Mouse (Mus musculus): Measurements from ENCODE around the gene Olfr319. TPM values are rescaled to one million over a fixed set of nuclear protein-coding genes. Genes with fewer than 3 reads are reported as not detected.
"Not testable (repeated sequence)": the region's sequence is repeated elsewhere in the genome, so short reads cannot be mapped to it uniquely, and the experiment has no call there.

Olfr319 gene
- polyA plus RNA-seq (2015; fragmentation: Nextera tagmentation; extraction: Ambion mirVana) = not detected in 2 replicates

GRCm38 (mm10) chr11:58698862-58699261 is at the start of gene Olfr319:
Gene Olfr319, plus strand, starts transcription at chr11:58699162.
- 84% methylated on average over 3 of the region's 3 CpGs for WGBS
- no peak within 1 kb of the TSS for H3K4me2 ChIP-seq (replicated peaks; ENCODE audit: low read depth, low read length)
- no peak within 1 kb of the TSS for H3K27ac ChIP-seq (ENCODE audit: low read length)
- H3K4me1 ChIP-seq (ENCODE audit: insufficient read depth, low read depth, low read length) = no peaks in the 10 kb centered on the region
- no peaks in the 10 kb centered on the region for H3K9me3 ChIP-seq (ENCODE audit: low read length)
- no peak within 1 kb of the TSS for H3K9ac ChIP-seq (replicated peaks; ENCODE audit: low read depth)
- H3K36me3 ChIP-seq (ENCODE audit: insufficient read depth, low read length) = no peaks in the 10 kb centered on the region
- DNase-seq (ENCODE audit: low spot score) (no peak), ATAC-seq (no peak)
- H3K27me3 ChIP-seq (replicated peaks; ENCODE audit: insufficient read depth, low read length) = no peaks in the 10 kb centered on the region
- H3K4me3 ChIP-seq (ENCODE audit: low read depth, low read length) = no peak within 1 kb of the TSS
- TF ChIP-seq CTCF (IDR thresholded peaks at IDR 0.05) = no peak
- no peak for TF ChIP-seq EP300 (IDR thresholded peaks at IDR 0.05)

- DNase-seq (ENCODE audit: low spot score) = no peak
- Histone ChIP-seq H3K4me2 (replicated peaks; ENCODE audit: low read depth, low read length) (no peak overlapping the region), H3K4me1 (ENCODE audit: insufficient read depth, low read depth, low read length) (no peaks in the 10 kb centered on the region), H3K36me3 (ENCODE audit: insufficient read depth, low read length) (no peaks in the 10 kb centered on the region), H3K9me3 (ENCODE audit: low read length) (no peaks in the 10 kb centered on the region), H3K27ac (ENCODE audit: low read length) (no peak overlapping the region), H3K4me3 (ENCODE audit: low read depth, low read length) (no peak overlapping the region), H3K27me3 (replicated peaks; ENCODE audit: insufficient read depth, low read length) (no peaks in the 10 kb centered on the region), H3K9ac (replicated peaks; ENCODE audit: low read depth) (no peak overlapping the region)
- ATAC-seq = no peak
- TF ChIP-seq CTCF (IDR thresholded peaks at IDR 0.05) (no peak), EP300 (IDR thresholded peaks at IDR 0.05) (no peak)
- 81% methylated on average over 3 of the region's 3 CpGs for WGBS
These were observed 43.8 kb upstream of the Olfr319 start for GRCm38 (mm10) chr11:58655151-58655550.

GRCm38 (mm10) chr11:58658596-58658995 is 40.4 kb upstream of the Olfr319 start, which contains the start of gene Olfr322:
Gene Olfr322, plus strand, starts transcription at chr11:58658782.
- H3K4me3 ChIP-seq (ENCODE audit: low read depth, low read length) = no peak within 1 kb of the TSS
- no peaks in the 10 kb centered on the region for H3K27me3 ChIP-seq (replicated peaks; ENCODE audit: insufficient read depth, low read length)
- no peak within 1 kb of the TSS for H3K4me2 ChIP-seq (replicated peaks; ENCODE audit: low read depth, low read length)
- H3K9ac ChIP-seq (replicated peaks; ENCODE audit: low read depth) = no peak within 1 kb of the TSS
- H3K9me3 ChIP-seq (ENCODE audit: low read length) = no peaks in the 10 kb centered on the region
- ATAC-seq (no peak), DNase-seq (ENCODE audit: low spot score) (no peak)
- 82% methylated on average over 4 of the region's 4 CpGs for WGBS
- H3K36me3 ChIP-seq (ENCODE audit: insufficient read depth, low read length) = no peaks in the 10 kb centered on the region
- no peak for TF ChIP-seq CTCF (IDR thresholded peaks at IDR 0.05)
- TF ChIP-seq EP300 (IDR thresholded peaks at IDR 0.05) = no peak
- no peak within 1 kb of the TSS for H3K27ac ChIP-seq (ENCODE audit: low read length)
- no peaks in the 10 kb centered on the region for H3K4me1 ChIP-seq (ENCODE audit: insufficient read depth, low read depth, low read length)

GRCm38 (mm10) chr11:58669252-58669651 is 29.7 kb upstream of the Olfr319 start:
- no peaks in the 10 kb centered on the region for H3K27me3 ChIP-seq (replicated peaks; ENCODE audit: insufficient read depth, low read length)
- H3K4me3 ChIP-seq (ENCODE audit: low read depth, low read length) = no peak overlapping the region
- no peak overlapping the region for H3K4me2 ChIP-seq (replicated peaks; ENCODE audit: low read depth, low read length)
- H3K9ac ChIP-seq (replicated peaks; ENCODE audit: low read depth) = no peak overlapping the region
- DNase-seq (ENCODE audit: low spot score) (no peak), ATAC-seq (no peak)
- H3K9me3 ChIP-seq (ENCODE audit: low read length) = no peaks in the 10 kb centered on the region
- H3K36me3 ChIP-seq (ENCODE audit: insufficient read depth, low read length) = no peaks in the 10 kb centered on the region
- TF ChIP-seq EP300 (IDR thresholded peaks at IDR 0.05) (no peak), CTCF (IDR thresholded peaks at IDR 0.05) (no peak)
- H3K27ac ChIP-seq (ENCODE audit: low read length) = no peak overlapping the region
- no peaks in the 10 kb centered on the region for H3K4me1 ChIP-seq (ENCODE audit: insufficient read depth, low read depth, low read length)

GRCm38 (mm10) chr11:58671825-58672224 is 27.1 kb upstream of the Olfr319 start:
- WGBS = 48% methylated on average over 4 of the region's 4 CpGs
- DNase-seq (ENCODE audit: low spot score) (no peak), ATAC-seq (no peak)
- no peak overlapping the region for H3K4me3 ChIP-seq (ENCODE audit: low read depth, low read length)
- no peak overlapping the region for H3K9ac ChIP-seq (replicated peaks; ENCODE audit: low read depth)
- H3K4me1 ChIP-seq (ENCODE audit: insufficient read depth, low read depth, low read length) = no peaks in the 10 kb centered on the region
- no peaks in the 10 kb centered on the region for H3K9me3 ChIP-seq (ENCODE audit: low read length)
- no peak overlapping the region for H3K27ac ChIP-seq (ENCODE audit: low read length)
- no peak overlapping the region for H3K4me2 ChIP-seq (replicated peaks; ENCODE audit: low read depth, low read length)
- no peaks in the 10 kb centered on the region for H3K27me3 ChIP-seq (replicated peaks; ENCODE audit: insufficient read depth, low read length)
- TF ChIP-seq CTCF (IDR thresholded peaks at IDR 0.05) (no peak), EP300 (IDR thresholded peaks at IDR 0.05) (no peak)
- no peaks in the 10 kb centered on the region for H3K36me3 ChIP-seq (ENCODE audit: insufficient read depth, low read length)

GRCm38 (mm10) chr11:58680799-58681198 is 18.2 kb upstream of the Olfr319 start, which contains the start of gene Olfr320:
Gene Olfr320, plus strand, starts transcription at chr11:58681099.
- Histone ChIP-seq H3K4me2 (replicated peaks; ENCODE audit: low read depth, low read length) (no peak within 1 kb of the TSS), H3K4me1 (ENCODE audit: insufficient read depth, low read depth, low read length) (no peaks in the 10 kb centered on the region), H3K36me3 (ENCODE audit: insufficient read depth, low read length) (no peaks in the 10 kb centered on the region), H3K9ac (replicated peaks; ENCODE audit: low read depth) (no peak within 1 kb of the TSS), H3K4me3 (ENCODE audit: low read depth, low read length) (no peak within 1 kb of the TSS), H3K27ac (ENCODE audit: low read length) (no peak within 1 kb of the TSS), H3K9me3 (ENCODE audit: low read length) (no peaks in the 10 kb centered on the region), H3K27me3 (replicated peaks; ENCODE audit: insufficient read depth, low read length) (no peaks in the 10 kb centered on the region)
- 74% methylated on average over 1 of the region's 1 CpGs for WGBS
- DNase-seq (ENCODE audit: low spot score) (no peak), ATAC-seq (no peak)
- no peak for TF ChIP-seq EP300 (IDR thresholded peaks at IDR 0.05)
- no peak for TF ChIP-seq CTCF (IDR thresholded peaks at IDR 0.05)

GRCm38 (mm10) chr11:58709086-58709485 is 10.1 kb downstream of the Olfr319 start:
- Histone ChIP-seq H3K36me3 (ENCODE audit: insufficient read depth, low read length) (no peaks in the 10 kb centered on the region), H3K27me3 (replicated peaks; ENCODE audit: insufficient read depth, low read length) (no peaks in the 10 kb centered on the region), H3K9ac (replicated peaks; ENCODE audit: low read depth) (no peak overlapping the region), H3K4me2 (replicated peaks; ENCODE audit: low read depth, low read length) (no peak overlapping the region), H3K27ac (ENCODE audit: low read length) (no peak overlapping the region), H3K4me1 (ENCODE audit: insufficient read depth, low read depth, low read length) (no peaks in the 10 kb centered on the region), H3K4me3 (ENCODE audit: low read depth, low read length) (no peak overlapping the region), H3K9me3 (ENCODE audit: low read length) (no peaks in the 10 kb centered on the region)
- WGBS = 73% methylated on average over 11 of the region's 11 CpGs
- ATAC-seq = no peak
- TF ChIP-seq CTCF (IDR thresholded peaks at IDR 0.05) (no peak), EP300 (IDR thresholded peaks at IDR 0.05) (no peak)
- no peak for DNase-seq (ENCODE audit: low spot score)

- not testable (repeated sequence) for H3K36me3 ChIP-seq (ENCODE audit: insufficient read depth, low read length); H3K4me1 ChIP-seq (ENCODE audit: insufficient read depth, low read depth, low read length); H3K27ac ChIP-seq (ENCODE audit: low read length); H3K9me3 ChIP-seq (ENCODE audit: low read length); H3K4me2 ChIP-seq (replicated peaks; ENCODE audit: low read depth, low read length); DNase-seq (ENCODE audit: low spot score); H3K4me3 ChIP-seq (ENCODE audit: low read depth, low read length); H3K27me3 ChIP-seq (replicated peaks; ENCODE audit: insufficient read depth, low read length); ATAC-seq; H3K9ac ChIP-seq (replicated peaks; ENCODE audit: low read depth)
- whole genome bisulfite sequencing = 92% methylated on average over 6 of the region's 7 CpGs
These were observed 18.8 kb downstream of the Olfr319 start for GRCm38 (mm10) chr11:58717723-58718122.

Measured in lung, postnatal 0 days (tissue).